In genomic region chr2:18049279-18049821, GRCm38 (mm10) we compare ENCODE assay signal across 10 mouse cellular contexts. TPM values are rescaled to one million over a fixed set of nuclear protein-coding genes. Genes with fewer than 3 reads are reported as not detected.
DNase-seq lines count a peak whose midpoint lies in the region; ATAC-seq and TF ChIP-seq lines count a peak whose summit lies in the region.
"Had no signal": no experiment of that assay in that cellular context is flagged by ENCODE, and none has a peak within 500 bp of the region (broad histone marks: within the 10 kb centered on the region; RNA-seq: fewer than 3 reads in every experiment).

No protein-coding gene starts in this region.

- DNase-seq in heart, adult 2 months, result peak in 1 of 2 experiments; percentile 35
- DNase-seq in heart, postnatal 25 days (ENCODE audit: low spot score), result no peak
- DNase-seq in forebrain, embryonic 10.5 days (ENCODE audit: extremely low spot score, low spot score), result peak; percentile 55
- DNase-seq in kidney, adult 11 months, result peak; percentile 77
- no peak for DNase-seq in frontal cortex, postnatal 25 days (ENCODE audit: low spot score in 2 of 2)
- DNase-seq in B cell, adult 2 months, result no peak
- DNase-seq in gastrocnemius, postnatal 25 days, result no peak

- peak; percentile 28; the same call in 1 of the 2 replicates for ATAC-seq in midbrain, embryonic 13.5 days

- intact Hi-C loops in heart, adult 2 months (cut with DNase I), result loop anchor here (1.0 to 5.0 kb wide), 4 partner anchors 538 to 1608 kb away; partner anchors contain the start of genes Bmi1 and Otud1
- intact Hi-C loops in heart, postnatal 25 days (cut with DNase I), result loop anchor here (2.0 to 5.0 kb wide), 3 partner anchors 13 to 718 kb away; partner anchors contain the start of gene Bmi1

- no peak for TF ChIP-seq EP300 in heart, adult 2 months (IDR thresholded peaks at IDR 0.05; ENCODE audit: insufficient read depth, low read depth, low read length)

- peaks cover 15% of the 10 kb centered on the region for H3K36me3 ChIP-seq in heart, adult 2 months (ENCODE audit: control insufficient read depth, insufficient read depth, low read length)
- peaks cover 12% of the 10 kb centered on the region for H3K36me3 ChIP-seq in forebrain, embryonic 10.5 days (replicated peaks)
- no peaks in the 10 kb centered on the region for H3K36me3 ChIP-seq in midbrain, embryonic 13.5 days

- peak overlapping the region; percentile 31 for H3K4me3 ChIP-seq in heart, adult 2 months
- H3K4me3 ChIP-seq in forebrain, embryonic 10.5 days, result peak overlapping the region; percentile 93
- peak overlapping the region; percentile 91 for H3K4me3 ChIP-seq in midbrain, embryonic 13.5 days (replicated peaks)

- H3K27me3 ChIP-seq in heart, adult 2 months (ENCODE audit: control insufficient read depth, insufficient read depth, low read length), result no peaks in the 10 kb centered on the region
- H3K27me3 ChIP-seq in forebrain, embryonic 10.5 days (ENCODE audit: poor library complexity, severe bottlenecking), result no peaks in the 10 kb centered on the region
- H3K27me3 ChIP-seq in midbrain, embryonic 13.5 days, result no peaks in the 10 kb centered on the region

- WGBS in heart, adult 2 months, result 15% methylated on average over 11 of the region's 11 CpGs
- WGBS in forebrain, embryonic 10.5 days, result under 1% methylated on average over 11 of the region's 11 CpGs
- 1% methylated on average over 11 of the region's 11 CpGs for WGBS in midbrain, embryonic 13.5 days

- H3K27ac ChIP-seq in heart, adult 2 months, result peak overlapping the region; percentile 73
- peak overlapping the region; percentile 99 for H3K27ac ChIP-seq in forebrain, embryonic 10.5 days
- peak overlapping the region; percentile 100 for H3K27ac ChIP-seq in midbrain, embryonic 13.5 days

- TF ChIP-seq CTCF in heart, adult 2 months (IDR thresholded peaks at IDR 0.05), result no peak

- H3K9ac ChIP-seq in heart, adult 2 months (ENCODE audit: low read depth, low read length), result peak overlapping the region; percentile 17; the same call in 1 of the 2 replicates
- peak overlapping the region; percentile 100 for H3K9ac ChIP-seq in midbrain, embryonic 13.5 days (replicated peaks)

- peak overlapping the region; percentile 84 for H3K4me2 ChIP-seq in midbrain, embryonic 13.5 days (replicated peaks)

- H3K79me2 ChIP-seq in heart, adult 2 months (replicated peaks; ENCODE audit: control insufficient read depth, insufficient read depth, low read length), result no peaks in the 10 kb centered on the region; the same call in 1 of the 2 replicates

- TF ChIP-seq POLR2A in heart, adult 2 months (IDR thresholded peaks at IDR 0.05; ENCODE audit: insufficient read depth, low read depth, low read length), result no peak

- H3K9me3 ChIP-seq in forebrain, embryonic 10.5 days, result no peaks in the 10 kb centered on the region
- H3K9me3 ChIP-seq in midbrain, embryonic 13.5 days, result no peaks in the 10 kb centered on the region

- peaks cover 3% of the 10 kb centered on the region for H3K4me1 ChIP-seq in heart, adult 2 months (ENCODE audit: control insufficient read depth, insufficient read depth, low read length)
- peaks cover 60% of the 10 kb centered on the region for H3K4me1 ChIP-seq in forebrain, embryonic 10.5 days
- peaks cover 51% of the 10 kb centered on the region for H3K4me1 ChIP-seq in midbrain, embryonic 13.5 days (replicated peaks)

RNA-seq across cellular contexts. Expression of gene Skida1, which starts 0.5 kb away (rescaled TPM):
- total RNA-seq in heart, adult 2 months (2021), result 1 to 10 TPM; 1.7 to 4.5 TPM
- 2.0 and 3.7 TPM in 2 replicates for polyA plus RNA-seq in heart, adult 2 months (2012; rRNA removed)
- 1 to 10 TPM; 3.3 to 4.0 TPM for total RNA-seq in heart, postnatal 25 days (2021)
- 16.0 and 17.2 TPM in 2 replicates for polyA plus RNA-seq in forebrain, embryonic 10.5 days (2016; fragmentation: Nextera tagmentation; extraction: Ambion mirVana)
- polyA plus RNA-seq in midbrain, embryonic 13.5 days (2015; fragmentation: Nextera tagmentation; extraction: Ambion mirVana), result 17.8 and 18.3 TPM in 2 replicates
- total RNA-seq in gastrocnemius, postnatal 25 days (2021), result under 1 TPM; 0.32 to 0.54 TPM
- total RNA-seq: hematopoietic stem cell, adult 5-6 weeks had no signal

RNA-seq across cellular contexts. Expression of gene Mllt10, which starts 5.7 kb away (rescaled TPM):
- 10 to 100 TPM; 32.5 to 32.8 TPM for total RNA-seq in heart, adult 2 months (2021)
- polyA plus RNA-seq in heart, adult 2 months (2012; rRNA removed), result 20.6 and 23.3 TPM in 2 replicates
- total RNA-seq in heart, postnatal 25 days (2021), result 10 to 100 TPM; 32.6 to 35.1 TPM
- polyA plus RNA-seq in forebrain, embryonic 10.5 days (2016; fragmentation: Nextera tagmentation; extraction: Ambion mirVana), result 65.0 and 68.0 TPM in 2 replicates
- 69.6 and 75.2 TPM in 2 replicates for polyA plus RNA-seq in midbrain, embryonic 13.5 days (2015; fragmentation: Nextera tagmentation; extraction: Ambion mirVana)
- total RNA-seq in gastrocnemius, postnatal 25 days (2021), result 10 to 100 TPM; 15.1 to 18.5 TPM

RNA-seq across cellular contexts. Expression of gene A930004D18Rik, which starts 11.8 kb away (rescaled TPM):
- 1 to 10 TPM; 3.4 to 4.5 TPM for total RNA-seq in heart, adult 2 months (2021)
- polyA plus RNA-seq in heart, adult 2 months (2012; rRNA removed), result 2.2 and 3.9 TPM in 2 replicates
- 1 to 10 TPM; 3.5 to 3.8 TPM for total RNA-seq in heart, postnatal 25 days (2021)
- polyA plus RNA-seq in forebrain, embryonic 10.5 days (2016; fragmentation: Nextera tagmentation; extraction: Ambion mirVana), result 13.8 and 17.9 TPM in 2 replicates
- 14.7 and 17.1 TPM in 2 replicates for polyA plus RNA-seq in midbrain, embryonic 13.5 days (2015; fragmentation: Nextera tagmentation; extraction: Ambion mirVana)
- 1 to 10 TPM in 1 of 2 experiments, under 1 TPM in 1; 0.20 to 1.6 TPM for total RNA-seq in gastrocnemius, postnatal 25 days (2021)
- total RNA-seq: hematopoietic stem cell, adult 5-6 weeks had no signal

RNA-seq across cellular contexts. Expression of gene H2al2a, which starts 52.6 kb away (rescaled TPM):
- total RNA-seq in heart, adult 2 months (2021), result not detected
- polyA plus RNA-seq in heart, adult 2 months (2012; rRNA removed), result 0.51 TPM in 1 of 2 replicates, not detected in the other
- total RNA-seq in heart, postnatal 25 days (2021), result not detected
- not detected in 2 replicates for polyA plus RNA-seq in forebrain, embryonic 10.5 days (2016; fragmentation: Nextera tagmentation; extraction: Ambion mirVana)
- not detected in 2 replicates for polyA plus RNA-seq in midbrain, embryonic 13.5 days (2015; fragmentation: Nextera tagmentation; extraction: Ambion mirVana)
- total RNA-seq in gastrocnemius, postnatal 25 days (2021), result not detected
- total RNA-seq: ES-E14; hematopoietic stem cell, adult 5-6 weeks had no signal

Comparison
In these comparisons a context has a peak if more than half of its experiments do, and no peak if none do; other contexts are left out.
1. DNase-seq: peak in forebrain, embryonic 10.5 days (single experiment) and kidney, adult 11 months (single experiment); none in heart, postnatal 25 days (single experiment), frontal cortex, postnatal 25 days (0 of 2), B cell, adult 2 months (0 of 2) and gastrocnemius, postnatal 25 days (single experiment).
2. H3K4me3 ChIP-seq: peak in every context shown above with its lines; median percentile 93 in forebrain, embryonic 10.5 days; 91 in midbrain, embryonic 13.5 days; 31 in heart, adult 2 months.
3. Peak in every context shown above with its lines, with median percentiles within 50 percentile points of each other: H3K27ac ChIP-seq.